Mouse (Mus musculus): Measurements from ENCODE around the gene Snx9. TPM values are rescaled to one million over a fixed set of nuclear protein-coding genes. Genes with fewer than 3 reads are reported as not detected.

Snx9 gene
- total RNA-seq, 2 experiments from 2014 or later: 15.6 to 16.1 TPM

GRCm38 (mm10) chr17:5878878-5879277 lies 37.7 kb downstream of the Snx9 start:
- Histone ChIP-seq H3K27ac (no peak overlapping the region), H3K4me3 (no peak overlapping the region)
- no peak for DNase-seq (ENCODE audit: low spot score in 2 of 2)
- TF ChIP-seq CTCF (conservative IDR thresholded peaks at IDR 0.05): no peak

GRCm38 (mm10) chr17:5885474-5885873 lies 44.3 kb downstream of the Snx9 start:
- DNase-seq (ENCODE audit: low spot score in 2 of 2): no peak
- Histone ChIP-seq H3K4me3 (no peak overlapping the region), H3K27ac (peak overlapping the region; percentile 51)
- TF ChIP-seq CTCF (conservative IDR thresholded peaks at IDR 0.05): no peak

- no peak for TF ChIP-seq CTCF (conservative IDR thresholded peaks at IDR 0.05)
- Histone ChIP-seq H3K4me3 (no peak overlapping the region), H3K27ac (peak overlapping the region; percentile 55; the same call in 1 of the 2 replicates)
- no peak for DNase-seq (ENCODE audit: low spot score in 2 of 2)
Measured at GRCm38 (mm10) chr17:5886181-5886810, 45.2 kb downstream of the Snx9 start.

- Histone ChIP-seq H3K4me3 (no peak overlapping the region), H3K27ac (peak overlapping the region; percentile 55; the same call in 1 of the 2 replicates)
- peak; percentile 21 to 23 for DNase-seq (ENCODE audit: low spot score in 2 of 2)
- TF ChIP-seq CTCF (conservative IDR thresholded peaks at IDR 0.05): peak; percentile 74
Measured at GRCm38 (mm10) chr17:5886943-5887800, 46.0 kb downstream of the Snx9 start.

GRCm38 (mm10) chr17:5890429-5890828 lies 49.3 kb downstream of the Snx9 start:
- DNase-seq (ENCODE audit: low spot score in 2 of 2): peak; percentile 42 to 81
- Histone ChIP-seq H3K27ac (no peak overlapping the region), H3K4me3 (no peak overlapping the region)
- TF ChIP-seq CTCF (conservative IDR thresholded peaks at IDR 0.05): peak; percentile 89

- H3K27ac ChIP-seq: no peak overlapping the region
- no peak for TF ChIP-seq CTCF (conservative IDR thresholded peaks at IDR 0.05)
- no peak overlapping the region for H3K4me3 ChIP-seq
- no peak for DNase-seq (ENCODE audit: low spot score in 2 of 2)
Measured at GRCm38 (mm10) chr17:5891933-5892683, 51.0 kb downstream of the Snx9 start.

- no peak for DNase-seq (ENCODE audit: low spot score in 2 of 2)
- no peak overlapping the region for H3K27ac ChIP-seq
- no peak for TF ChIP-seq CTCF (conservative IDR thresholded peaks at IDR 0.05)
- no peak overlapping the region for H3K4me3 ChIP-seq
Measured at GRCm38 (mm10) chr17:5893092-5893491, 52.0 kb downstream of the Snx9 start.

GRCm38 (mm10) chr17:5893574-5894148 lies 52.5 kb downstream of the Snx9 start:
- Histone ChIP-seq H3K4me3 (no peak overlapping the region), H3K27ac (no peak overlapping the region)
- TF ChIP-seq CTCF (conservative IDR thresholded peaks at IDR 0.05): peak; percentile 37
- no peak for DNase-seq (ENCODE audit: low spot score in 2 of 2)

GRCm38 (mm10) chr17:5896066-5896465 lies 54.9 kb downstream of the Snx9 start:
- no peak overlapping the region for H3K4me3 ChIP-seq
- TF ChIP-seq CTCF (conservative IDR thresholded peaks at IDR 0.05): no peak
- H3K27ac ChIP-seq: no peak overlapping the region
- DNase-seq (ENCODE audit: low spot score in 2 of 2): no peak

- no peak for TF ChIP-seq CTCF (conservative IDR thresholded peaks at IDR 0.05)
- H3K4me3 ChIP-seq: no peak overlapping the region
- no peak for DNase-seq (ENCODE audit: low spot score in 2 of 2)
- no peak overlapping the region for H3K27ac ChIP-seq
Measured at GRCm38 (mm10) chr17:5896607-5897006, 55.5 kb downstream of the Snx9 start.

- H3K4me3 ChIP-seq: no peak overlapping the region
- no peak overlapping the region for H3K27ac ChIP-seq
- TF ChIP-seq CTCF (conservative IDR thresholded peaks at IDR 0.05): no peak
- no peak for DNase-seq (ENCODE audit: low spot score in 2 of 2)
Measured at GRCm38 (mm10) chr17:5897326-5898200, 56.4 kb downstream of the Snx9 start.

- DNase-seq (ENCODE audit: low spot score in 2 of 2): no peak
- no peak for TF ChIP-seq CTCF (conservative IDR thresholded peaks at IDR 0.05)
- H3K27ac ChIP-seq: no peak overlapping the region
- H3K4me3 ChIP-seq: no peak overlapping the region
Measured at GRCm38 (mm10) chr17:5899251-5899650, 58.1 kb downstream of the Snx9 start.

All from layer of hippocampus, adult 2 months (tissue).